Mouse (Mus musculus) heart, adult 11 months (tissue): ENCODE results near the gene Prom1.

Experiments used
- DNase-seq: peaks from one replicate; pipeline ENCODE4 v3.0.0; 2022

Prom1 gene

DNA sequence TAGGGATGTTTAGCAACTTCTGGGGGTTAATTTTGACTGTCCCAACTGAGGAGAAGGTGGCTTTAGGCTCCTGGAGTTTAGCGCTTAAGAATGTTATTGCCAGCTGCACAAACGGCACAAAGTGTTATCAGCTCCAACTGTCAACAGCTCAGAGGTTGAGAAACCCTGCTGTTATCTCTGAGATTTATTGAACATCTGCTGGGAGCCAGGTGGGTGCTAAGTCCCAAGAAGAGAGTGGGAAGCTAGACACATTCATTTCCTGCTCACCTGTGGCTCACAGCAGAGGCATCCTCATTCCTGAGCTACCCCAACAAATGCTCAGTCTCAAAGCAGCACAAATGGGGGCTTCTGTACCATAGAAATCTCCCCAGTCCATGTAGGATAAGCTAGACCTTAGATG lies 130.7 kb downstream of the Prom1 start:
- peak; percentile 27 for DNase-seq

DNA sequence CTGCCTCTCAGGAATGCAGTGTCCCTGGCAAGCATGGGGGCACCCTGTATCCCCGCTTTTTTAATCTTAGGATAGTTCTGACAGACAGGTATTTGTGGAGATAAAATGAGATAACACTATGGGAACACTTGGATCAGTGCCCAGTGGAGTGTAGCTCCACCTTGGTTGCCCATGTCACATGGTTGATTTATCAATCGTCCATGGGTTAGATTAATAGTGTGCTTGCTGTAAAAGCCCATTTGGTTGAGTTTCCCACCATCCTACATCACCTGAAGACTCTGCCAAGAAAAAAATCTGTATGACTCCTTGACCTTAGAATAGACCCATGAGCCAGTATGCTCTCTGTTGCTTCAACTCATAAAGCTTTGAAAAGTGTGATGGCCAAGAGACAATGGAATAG lies 131.3 kb downstream of the Prom1 start:
- peak; percentile 21 for DNase-seq

DNA sequence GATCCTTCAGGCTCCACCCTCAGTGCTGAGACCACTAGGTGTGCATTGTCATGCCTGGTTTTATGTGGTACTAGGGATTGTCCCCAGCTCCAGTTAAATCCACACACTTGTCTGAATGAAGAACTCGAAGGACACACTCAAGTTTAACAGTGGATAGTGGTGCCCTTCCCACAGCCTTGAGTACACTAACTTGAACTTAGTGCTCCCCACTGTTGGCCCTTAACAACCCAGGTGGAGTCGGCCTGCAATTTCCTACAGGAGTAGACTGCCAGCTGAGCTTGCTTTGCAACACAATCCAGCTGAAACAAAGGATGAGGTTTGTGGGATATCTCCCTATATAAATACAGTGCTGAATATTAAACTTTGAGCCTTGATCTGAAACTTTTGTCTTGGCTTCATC lies 133.2 kb downstream of the Prom1 start:
- peak; percentile 42 for DNase-seq

DNA sequence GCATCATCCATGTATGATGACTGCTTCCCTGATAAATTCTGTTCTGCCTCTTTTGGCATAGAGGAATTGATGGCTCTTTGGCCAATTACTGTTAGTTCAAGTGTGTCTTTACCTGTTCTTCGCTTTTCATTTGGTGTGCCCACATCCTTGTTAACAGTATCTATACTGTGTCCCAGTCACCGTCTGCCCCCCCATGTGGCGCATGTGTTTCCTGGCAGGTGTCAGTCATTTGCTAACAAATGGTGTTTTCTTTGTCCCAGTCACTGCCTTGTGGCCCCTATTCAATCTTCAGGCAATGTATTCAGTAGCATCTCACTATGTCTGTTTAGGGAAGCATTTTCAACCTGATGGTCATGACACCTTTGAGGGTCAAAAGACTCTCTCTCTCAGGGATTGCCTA lies 140.8 kb downstream of the Prom1 start:
- DNase-seq: peak; percentile 42

DNA sequence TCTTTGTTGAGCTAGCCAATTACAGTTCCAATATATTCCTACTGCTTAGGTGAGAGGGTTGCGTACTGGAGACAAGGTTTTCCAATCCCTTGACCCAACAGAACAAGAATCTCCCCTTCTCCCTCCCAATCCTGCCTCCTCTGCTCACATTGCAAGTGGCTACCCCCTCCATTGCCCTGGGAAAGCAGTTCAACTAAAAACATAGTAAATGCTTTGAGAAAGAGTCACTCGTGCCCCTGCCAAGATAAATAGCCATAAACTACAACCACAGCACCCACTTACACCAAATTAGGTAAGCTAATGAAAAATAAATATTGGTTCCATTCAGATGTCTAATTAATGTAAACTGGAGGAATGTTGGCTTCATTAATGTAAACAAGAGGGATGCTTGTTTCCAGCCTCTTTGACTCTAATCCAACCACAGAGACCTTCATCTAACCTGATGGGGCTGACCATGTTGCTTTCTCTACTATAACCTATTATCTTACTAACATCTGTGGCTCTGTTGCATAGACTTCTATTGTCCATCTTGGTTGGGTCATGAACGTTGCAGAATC lies 141.9 kb downstream of the Prom1 start:
- peak; percentile 24 for DNase-seq

DNA sequence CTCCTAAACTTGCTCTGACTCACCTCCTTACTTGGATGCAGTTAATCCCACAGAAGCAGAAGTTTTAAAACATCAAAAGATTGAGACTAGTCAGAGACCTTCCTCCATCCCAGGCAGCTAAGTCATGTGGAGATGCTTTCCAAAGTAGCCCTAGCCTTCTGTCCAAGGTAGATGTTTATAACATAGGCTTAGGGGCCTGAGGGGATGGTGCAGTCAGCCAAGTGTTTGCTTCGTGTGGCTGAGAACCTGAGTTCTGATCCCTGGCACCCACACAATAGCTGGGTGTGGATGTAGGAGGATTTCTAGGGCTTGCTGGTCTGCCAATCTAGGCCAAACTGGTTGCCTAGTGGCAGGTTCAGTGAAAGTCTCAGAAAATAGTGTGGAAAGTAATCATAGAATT lies 148.6 kb downstream of the Prom1 start:
- DNase-seq: peak; percentile 63

DNA sequence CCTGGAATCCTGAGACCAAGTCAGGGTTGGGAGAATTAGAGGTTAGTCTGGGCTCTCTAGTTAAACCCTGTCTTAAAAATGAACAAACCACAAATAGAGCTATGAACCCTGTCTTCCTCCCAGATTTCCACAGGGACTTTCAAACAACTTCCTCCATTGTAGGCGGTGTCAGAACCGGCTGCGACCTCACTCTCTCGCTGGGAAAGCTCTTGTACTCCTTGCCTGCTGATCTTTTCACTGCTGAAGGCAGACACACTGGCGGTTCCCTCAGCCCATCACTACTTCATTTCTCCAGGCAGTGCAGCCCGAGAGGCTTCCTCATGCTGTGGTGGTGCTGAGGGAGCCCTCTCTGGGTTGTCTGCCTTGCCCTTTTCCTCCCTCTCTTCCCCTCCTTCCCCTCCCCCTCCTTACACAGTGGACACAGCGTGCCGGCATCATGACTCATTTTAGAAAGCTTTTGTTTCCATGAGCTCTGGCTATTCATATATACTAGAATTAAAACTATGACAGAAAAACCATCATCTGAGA lies 153.0 kb downstream of the Prom1 start:
- DNase-seq: peak; percentile 92

DNA sequence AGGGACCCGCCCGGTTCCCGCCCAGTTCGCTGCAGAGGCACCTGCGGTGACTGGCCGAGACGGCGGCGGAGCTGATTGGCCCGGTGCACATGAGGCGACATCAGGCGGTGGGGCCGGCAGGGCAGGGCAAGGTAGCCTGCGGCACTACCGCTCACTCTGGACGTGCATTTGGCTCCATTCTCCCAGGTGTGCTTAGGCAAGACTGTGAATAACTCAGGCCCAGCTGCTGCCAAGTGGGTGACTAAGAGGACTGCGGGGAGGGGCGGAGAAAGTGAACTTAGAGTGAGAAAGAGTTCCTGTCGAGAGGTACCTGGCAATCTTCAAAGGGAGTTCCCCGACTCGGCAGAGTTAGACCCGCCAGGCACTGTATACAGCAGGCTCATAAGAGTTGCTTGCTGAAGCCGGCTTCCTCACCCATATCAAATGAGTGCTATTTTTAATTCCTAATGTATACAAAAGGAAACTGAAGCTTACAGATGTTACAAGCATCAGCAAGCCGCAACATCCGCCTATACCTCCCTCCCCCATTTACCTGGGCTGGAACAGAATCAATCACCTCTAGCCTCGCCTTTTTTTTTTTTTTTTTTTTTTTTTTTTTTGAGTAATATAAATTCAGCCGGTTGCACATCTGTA lies 153.6 kb downstream of the Prom1 start:
- DNase-seq: peak; percentile 92

DNA sequence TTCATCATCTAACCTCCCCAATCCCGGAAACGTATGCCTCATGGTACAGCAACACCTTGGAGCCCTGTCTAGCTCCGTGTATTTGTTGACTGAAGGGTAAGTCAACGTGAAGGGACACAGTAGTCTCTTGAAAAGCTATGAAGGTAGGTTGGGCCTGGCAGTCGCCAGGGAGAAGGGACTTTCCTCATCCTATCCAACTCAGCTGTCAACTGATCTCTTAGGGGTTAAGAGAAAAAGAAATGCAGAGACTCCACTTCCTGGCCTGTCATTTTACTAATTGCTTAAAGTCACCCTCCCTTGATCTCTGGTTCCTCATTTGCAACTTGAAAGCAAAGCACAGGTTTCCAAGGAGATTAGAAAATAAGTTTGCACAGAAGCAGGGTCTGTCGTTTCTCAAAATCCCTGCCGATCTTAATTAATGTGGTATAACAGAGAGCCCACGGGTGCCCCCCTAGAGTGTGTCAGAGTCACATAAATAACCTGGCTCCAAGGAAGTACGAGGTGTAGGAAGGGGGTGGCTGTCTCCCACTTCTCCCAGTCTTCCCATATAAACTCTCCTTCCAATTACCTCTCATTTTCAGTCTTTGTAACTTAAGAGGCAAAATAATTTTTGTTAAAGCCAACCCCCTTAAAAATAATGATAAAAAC lies 154.4 kb downstream of the Prom1 start:
- peak; percentile 58 for DNase-seq
